Mouse (Mus musculus): Measurements from ENCODE around the gene Fas. TPM values are rescaled to one million over a fixed set of nuclear protein-coding genes. Genes with fewer than 3 reads are reported as not detected.

The Fas gene
- polyA plus RNA-seq, 1 experiment from 2014 or later: 2.4 TPM

- H3K4me3 ChIP-seq: no peak overlapping the region
- no peak overlapping the region for H3K4me2 ChIP-seq
- H3K4me1 ChIP-seq (replicated peaks): peaks cover 7% of the 10 kb centered on the region
- H3K36me3 ChIP-seq: no peaks in the 10 kb centered on the region
- H3K9ac ChIP-seq: no peak overlapping the region
- ATAC-seq (ENCODE audit: insufficient number of reproducible peaks, low FRiP score): no peak
- 16% methylated on average over 1 of the region's 1 CpGs for WGBS
- no peaks in the 10 kb centered on the region for H3K9me3 ChIP-seq (replicated peaks)
- H3K27ac ChIP-seq (ENCODE audit: poor library complexity, severe bottlenecking): no peak overlapping the region
- no peaks in the 10 kb centered on the region for H3K27me3 ChIP-seq (replicated peaks)
Measured at GRCm38 (mm10) chr19:34369551-34369950, 79.1 kb downstream of the Fas start.

DNA sequence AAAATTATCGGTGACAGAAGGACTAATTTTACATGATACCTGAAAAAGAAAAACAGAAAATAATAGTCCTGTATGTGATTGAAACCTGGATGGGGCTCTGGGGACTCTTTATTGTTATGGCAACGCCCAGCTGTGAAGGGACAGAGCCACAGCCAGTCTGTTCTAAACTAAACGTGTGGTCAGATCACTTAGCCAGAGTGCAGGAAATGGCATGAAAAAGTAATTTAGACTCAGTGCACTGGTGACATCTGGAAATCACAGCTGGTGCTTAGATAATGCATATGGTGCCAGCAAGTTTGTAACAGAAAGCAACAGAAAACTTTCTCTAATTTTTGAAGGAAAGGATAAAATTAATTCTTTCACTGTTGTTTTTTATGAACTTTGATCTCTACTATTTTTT, 79.9 kb downstream of the Fas start:
- ATAC-seq (ENCODE audit: insufficient number of reproducible peaks, low FRiP score): no peak
- 52% methylated on average over 3 of the region's 3 CpGs for WGBS

More for the DNA sequence above, 79.9 kb downstream of the Fas start:
- Histone ChIP-seq H3K4me3 (no peak overlapping the region), H3K9ac (no peak overlapping the region), H3K27me3 (replicated peaks) (no peaks in the 10 kb centered on the region), H3K4me1 (replicated peaks) (peaks cover 7% of the 10 kb centered on the region), H3K4me2 (no peak overlapping the region), H3K27ac (ENCODE audit: poor library complexity, severe bottlenecking) (no peak overlapping the region), H3K36me3 (no peaks in the 10 kb centered on the region), H3K9me3 (replicated peaks) (no peaks in the 10 kb centered on the region)

Other genes starting within 250 kb of the Fas start
- not detected in 2 replicates for gene Lipn, start 223.3 kb upstream of the Fas start, polyA plus RNA-seq (2016; fragmentation: Nextera tagmentation; extraction: Ambion mirVana)
- not detected in 2 replicates for gene Lipm, start 189.7 kb upstream of the Fas start, polyA plus RNA-seq (2016; fragmentation: Nextera tagmentation; extraction: Ambion mirVana)
- gene Ankrd22, start 124.6 kb upstream of the Fas start, polyA plus RNA-seq (2016; fragmentation: Nextera tagmentation; extraction: Ambion mirVana): not detected in 2 replicates
- gene Stambpl1, start 98.4 kb upstream of the Fas start, polyA plus RNA-seq (2016; fragmentation: Nextera tagmentation; extraction: Ambion mirVana): 5.2 and 6.9 TPM in 2 replicates
- 1,019 and 1,096 TPM in 2 replicates for gene Acta2, start 35.1 kb upstream of the Fas start, polyA plus RNA-seq (2016; fragmentation: Nextera tagmentation; extraction: Ambion mirVana)
- gene Ch25h, start 184.5 kb downstream of the Fas start, polyA plus RNA-seq (2016; fragmentation: Nextera tagmentation; extraction: Ambion mirVana): 3.3 and 4.6 TPM in 2 replicates
- 38.7 and 41.4 TPM in 2 replicates for gene Lipa, start 236.8 kb downstream of the Fas start, polyA plus RNA-seq (2016; fragmentation: Nextera tagmentation; extraction: Ambion mirVana)

All from heart, embryonic 12.5 days (tissue).